Mouse (Mus musculus) lung, postnatal 10 days (tissue): Measurements from ENCODE around the gene Ankrd33b.

ENCODE experiments used
- DNase-seq: peaks from one replicate; pipeline ENCODE4 v3.0.0; 2021

Gene Ankrd33b

GRCm38 (mm10) chr15:31337192-31337741 is 30.3 kb downstream of the Ankrd33b start:
- DNase-seq: no peak

- DNase-seq: peak; percentile 29
Measured at GRCm38 (mm10) chr15:31336685-31337084, 30.8 kb downstream of the Ankrd33b start.

- no peak for DNase-seq
Measured at GRCm38 (mm10) chr15:31334829-31335228, 32.7 kb downstream of the Ankrd33b start.

GRCm38 (mm10) chr15:31332541-31333163 is 34.9 kb downstream of the Ankrd33b start:
- DNase-seq: no peak

- no peak for DNase-seq
Measured at GRCm38 (mm10) chr15:31331742-31332141, 35.8 kb downstream of the Ankrd33b start.

- DNase-seq: no peak
Measured at GRCm38 (mm10) chr15:31328082-31328614, 39.4 kb downstream of the Ankrd33b start.

- no peak for DNase-seq
Measured at GRCm38 (mm10) chr15:31325660-31326354, 41.7 kb downstream of the Ankrd33b start.

GRCm38 (mm10) chr15:31324551-31324950 is 43.0 kb downstream of the Ankrd33b start:
- DNase-seq: no peak

GRCm38 (mm10) chr15:31323684-31324083 is 43.8 kb downstream of the Ankrd33b start:
- DNase-seq: no peak

GRCm38 (mm10) chr15:31320598-31321377 is 46.7 kb downstream of the Ankrd33b start:
- DNase-seq: no peak

GRCm38 (mm10) chr15:31319046-31319445 is 48.5 kb downstream of the Ankrd33b start:
- no peak for DNase-seq

- no peak for DNase-seq
Measured at GRCm38 (mm10) chr15:31318158-31318955, 49.2 kb downstream of the Ankrd33b start.

GRCm38 (mm10) chr15:31317056-31317805 is 50.3 kb downstream of the Ankrd33b start:
- DNase-seq: no peak

- DNase-seq: peak; percentile 89
Measured at GRCm38 (mm10) chr15:31315630-31316231, 51.8 kb downstream of the Ankrd33b start.

GRCm38 (mm10) chr15:31312001-31312400 is 55.5 kb downstream of the Ankrd33b start:
- DNase-seq: no peak

GRCm38 (mm10) chr15:31309526-31309925 is 58.0 kb downstream of the Ankrd33b start:
- DNase-seq: peak; percentile 32

GRCm38 (mm10) chr15:31306726-31307125 is 60.8 kb downstream of the Ankrd33b start:
- DNase-seq: no peak

- no peak for DNase-seq
Measured at GRCm38 (mm10) chr15:31305181-31305580, 62.3 kb downstream of the Ankrd33b start.

- no peak for DNase-seq
Measured at GRCm38 (mm10) chr15:31304302-31304701, 63.2 kb downstream of the Ankrd33b start.

GRCm38 (mm10) chr15:31302293-31302990 is 65.1 kb downstream of the Ankrd33b start:
- peak; percentile 19 for DNase-seq
